Mouse (Mus musculus): ENCODE data around the gene Naa40. TPM values are rescaled to one million over a fixed set of nuclear protein-coding genes. Genes with fewer than 3 reads are reported as not detected.
A peak's percentile ranks its signal among the peaks of the same experiment; 100 is the strongest.

Gene Naa40
- polyA plus RNA-seq, 1 experiment from 2014 or later, result 44.8 TPM

DNA sequence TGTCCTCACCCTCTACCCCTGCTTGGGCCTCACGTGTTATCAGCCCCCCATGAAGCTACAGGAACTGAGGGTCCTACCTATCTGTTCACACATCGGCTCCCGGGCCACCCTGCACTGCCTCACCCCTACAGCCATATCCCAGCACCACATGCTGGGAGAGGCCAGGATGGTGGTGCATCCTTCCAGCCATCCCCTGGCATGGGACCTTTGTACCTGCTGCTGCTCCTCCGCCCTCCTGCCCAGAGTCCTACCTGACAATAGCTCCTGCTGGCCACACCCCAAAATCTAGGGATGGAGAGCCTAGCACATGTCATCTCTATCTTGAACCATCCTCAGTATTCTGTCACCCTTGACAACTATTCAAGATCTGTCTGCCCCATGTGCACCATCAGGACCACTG, 52.0 kb downstream of the Naa40 start:
- no peak overlapping the region for H3K9ac ChIP-seq
- no peak overlapping the region for H3K4me2 ChIP-seq
- H3K4me1 ChIP-seq, result peaks cover 18% of the 10 kb centered on the region; the same call in 1 of the 2 replicates
- no peak overlapping the region for H3K27ac ChIP-seq
- no peaks in the 10 kb centered on the region for H3K36me3 ChIP-seq
- H3K27me3 ChIP-seq (replicated peaks), result peaks cover 74% of the 10 kb centered on the region
- H3K4me3 ChIP-seq, result no peak overlapping the region
- H3K9me3 ChIP-seq (replicated peaks), result no peaks in the 10 kb centered on the region
- no peak for ATAC-seq
- WGBS (ENCODE audit: insufficient replicate concordance), result 48% methylated on average over 4 of the region's 4 CpGs

- Histone ChIP-seq H3K9ac (no peak overlapping the region), H3K4me1 (peaks cover 16% of the 10 kb centered on the region), H3K36me3 (no peaks in the 10 kb centered on the region), H3K27ac (no peak overlapping the region), H3K27me3 (replicated peaks) (peaks cover 85% of the 10 kb centered on the region), H3K4me2 (no peak overlapping the region), H3K9me3 (replicated peaks) (no peaks in the 10 kb centered on the region), H3K4me3 (no peak overlapping the region)
- WGBS (ENCODE audit: insufficient replicate concordance), result 52% methylated on average over 5 of the region's 5 CpGs
- no peak for ATAC-seq
These were observed 53.8 kb downstream of the Naa40 start for GRCm38 (mm10) chr19:7187157-7187556.

GRCm38 (mm10) chr19:7185715-7186291, 55.2 kb downstream of the Naa40 start:
- Histone ChIP-seq H3K9me3 (replicated peaks) (no peaks in the 10 kb centered on the region), H3K36me3 (no peaks in the 10 kb centered on the region), H3K4me1 (peaks cover 10% of the 10 kb centered on the region), H3K9ac (no peak overlapping the region), H3K27ac (no peak overlapping the region), H3K27me3 (replicated peaks) (peaks cover 90% of the 10 kb centered on the region), H3K4me3 (no peak overlapping the region), H3K4me2 (no peak overlapping the region)
- 21% methylated on average over 18 of the region's 18 CpGs for WGBS (ENCODE audit: insufficient replicate concordance)
- ATAC-seq, result no peak

DNA sequence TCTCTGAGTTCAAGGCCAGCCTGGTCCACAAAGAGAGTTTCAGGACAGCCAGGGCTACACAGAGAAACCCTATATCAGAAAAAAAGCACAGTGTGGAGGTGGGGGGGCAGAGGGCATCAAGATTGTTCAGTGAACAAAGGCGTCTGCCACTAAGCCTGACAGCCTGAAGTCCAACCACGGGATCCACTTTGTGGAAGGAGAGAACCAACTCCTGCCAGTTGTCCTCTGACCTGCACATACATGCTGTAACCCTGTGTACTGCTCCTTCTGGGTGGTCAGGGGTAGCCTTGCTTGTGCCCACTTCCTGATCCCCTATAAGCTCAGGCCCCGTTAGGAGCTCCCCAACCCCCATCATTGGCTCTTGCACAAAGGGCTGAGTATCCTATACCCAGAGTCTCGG, 55.9 kb downstream of the Naa40 start:
- H3K9ac ChIP-seq, result no peak overlapping the region

GRCm38 (mm10) chr19:7183419-7183818, 57.6 kb downstream of the Naa40 start:
- ATAC-seq, result no peak
- Histone ChIP-seq H3K4me3 (no peak overlapping the region), H3K27me3 (replicated peaks) (peaks cover 99% of the 10 kb centered on the region), H3K9me3 (replicated peaks) (no peaks in the 10 kb centered on the region), H3K36me3 (no peaks in the 10 kb centered on the region), H3K27ac (no peak overlapping the region), H3K9ac (no peak overlapping the region), H3K4me2 (no peak overlapping the region), H3K4me1 (peaks cover 8% of the 10 kb centered on the region)
- 48% methylated on average over 11 of the region's 11 CpGs for WGBS (ENCODE audit: insufficient replicate concordance)

More for the DNA sequence above, 55.9 kb downstream of the Naa40 start:
- WGBS (ENCODE audit: insufficient replicate concordance), result 60% methylated on average over 4 of the region's 4 CpGs
- no peak overlapping the region for H3K4me2 ChIP-seq
- no peak overlapping the region for H3K4me3 ChIP-seq
- no peak for ATAC-seq
- H3K4me1 ChIP-seq, result peaks cover 10% of the 10 kb centered on the region
- H3K9me3 ChIP-seq (replicated peaks), result no peaks in the 10 kb centered on the region
- H3K27me3 ChIP-seq (replicated peaks), result peaks cover 97% of the 10 kb centered on the region
- no peaks in the 10 kb centered on the region for H3K36me3 ChIP-seq
- no peak overlapping the region for H3K27ac ChIP-seq

DNA sequence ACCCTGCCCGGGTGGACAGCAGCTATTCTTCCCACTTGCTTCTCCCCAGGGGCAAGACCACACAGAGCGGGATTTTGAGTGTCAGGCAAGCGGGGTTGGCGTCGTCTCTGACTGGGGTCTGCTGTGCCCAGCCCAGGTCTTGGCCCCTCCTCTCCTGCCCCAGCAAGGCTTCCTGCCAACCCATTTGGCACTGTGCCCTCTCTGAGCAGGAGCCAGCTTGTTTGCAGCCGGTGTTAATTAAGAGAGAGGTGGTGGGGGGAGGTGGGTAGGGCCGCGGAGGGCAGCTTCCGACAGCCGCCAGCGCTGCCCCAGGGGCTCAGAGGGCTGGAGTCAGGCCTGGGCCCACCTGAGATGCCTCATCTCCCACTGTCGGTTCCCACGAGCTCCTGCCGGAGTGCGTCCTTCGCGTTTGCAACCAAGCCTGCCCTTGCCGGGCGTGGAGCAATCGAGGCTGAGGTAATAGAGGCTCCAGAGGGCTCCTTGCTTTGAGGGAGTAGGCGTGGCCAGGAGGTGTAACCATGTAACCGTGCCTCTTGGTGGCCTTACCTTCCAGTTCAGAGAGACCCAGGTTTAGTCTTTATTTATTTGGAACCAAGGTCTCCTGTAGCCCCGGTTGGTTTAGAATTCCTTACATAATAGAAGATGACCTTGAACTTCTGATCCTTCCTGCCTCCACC, 58.6 kb downstream of the Naa40 start:
- Histone ChIP-seq H3K27ac (no peak overlapping the region), H3K4me1 (peaks cover 15% of the 10 kb centered on the region), H3K36me3 (no peaks in the 10 kb centered on the region), H3K4me3 (no peak overlapping the region), H3K9me3 (replicated peaks) (no peaks in the 10 kb centered on the region), H3K9ac (no peak overlapping the region), H3K27me3 (replicated peaks) (peaks cover 99% of the 10 kb centered on the region), H3K4me2 (peak overlapping the region; percentile 24; the same call in 1 of the 2 replicates)
- 17% methylated on average over 23 of the region's 23 CpGs for WGBS (ENCODE audit: insufficient replicate concordance)
- ATAC-seq, result no peak

GRCm38 (mm10) chr19:7181496-7181895, 59.5 kb downstream of the Naa40 start:
- ATAC-seq, result no peak
- no peaks in the 10 kb centered on the region for H3K36me3 ChIP-seq
- no peak overlapping the region for H3K4me2 ChIP-seq
- peaks cover 15% of the 10 kb centered on the region for H3K4me1 ChIP-seq
- no peak overlapping the region for H3K27ac ChIP-seq
- peaks cover 97% of the 10 kb centered on the region for H3K27me3 ChIP-seq (replicated peaks)
- H3K9me3 ChIP-seq (replicated peaks), result no peaks in the 10 kb centered on the region
- 53% methylated on average over 7 of the region's 7 CpGs for WGBS (ENCODE audit: insufficient replicate concordance)
- H3K9ac ChIP-seq, result no peak overlapping the region
- no peak overlapping the region for H3K4me3 ChIP-seq

DNA sequence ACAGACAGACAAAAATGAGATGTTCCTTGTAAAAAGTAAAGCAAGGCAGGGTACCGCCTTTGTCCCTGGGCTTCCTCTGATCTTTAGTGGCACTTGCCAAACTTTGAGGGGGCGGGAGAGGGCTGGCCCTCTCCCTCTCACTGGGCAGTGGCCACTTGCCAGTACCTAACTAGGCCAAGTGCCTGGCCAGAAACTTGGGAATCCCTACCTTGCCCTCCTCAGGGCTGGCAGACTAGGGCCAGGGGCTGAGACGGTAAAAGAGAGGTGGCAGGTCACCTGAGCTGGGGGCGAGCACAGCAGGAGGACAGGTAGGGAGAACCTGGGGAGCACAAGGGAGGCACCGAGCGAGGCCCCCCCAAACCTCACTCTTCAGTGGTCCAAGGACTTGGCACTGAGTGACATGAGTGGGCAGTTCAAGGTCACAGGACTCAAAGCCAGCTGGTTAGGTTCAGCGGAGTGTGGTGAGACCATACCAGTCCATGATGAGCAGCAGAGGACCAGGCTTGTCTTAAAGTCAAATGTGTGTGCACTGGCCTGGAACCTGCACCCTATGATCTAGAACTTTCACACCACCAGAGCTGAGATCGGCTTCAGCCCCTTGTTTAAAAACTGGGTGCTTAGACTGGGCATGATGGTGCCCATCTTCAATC, 60.1 kb downstream of the Naa40 start:
- no peak overlapping the region for H3K27ac ChIP-seq
- H3K9ac ChIP-seq, result no peak overlapping the region
- no peaks in the 10 kb centered on the region for H3K36me3 ChIP-seq
- H3K4me3 ChIP-seq, result no peak overlapping the region
- WGBS (ENCODE audit: insufficient replicate concordance), result 70% methylated on average over 8 of the region's 8 CpGs
- H3K9me3 ChIP-seq (replicated peaks), result no peaks in the 10 kb centered on the region
- H3K4me1 ChIP-seq, result peaks cover 18% of the 10 kb centered on the region
- peaks cover 97% of the 10 kb centered on the region for H3K27me3 ChIP-seq (replicated peaks)
- ATAC-seq, result no peak
- H3K4me2 ChIP-seq, result no peak overlapping the region

DNA sequence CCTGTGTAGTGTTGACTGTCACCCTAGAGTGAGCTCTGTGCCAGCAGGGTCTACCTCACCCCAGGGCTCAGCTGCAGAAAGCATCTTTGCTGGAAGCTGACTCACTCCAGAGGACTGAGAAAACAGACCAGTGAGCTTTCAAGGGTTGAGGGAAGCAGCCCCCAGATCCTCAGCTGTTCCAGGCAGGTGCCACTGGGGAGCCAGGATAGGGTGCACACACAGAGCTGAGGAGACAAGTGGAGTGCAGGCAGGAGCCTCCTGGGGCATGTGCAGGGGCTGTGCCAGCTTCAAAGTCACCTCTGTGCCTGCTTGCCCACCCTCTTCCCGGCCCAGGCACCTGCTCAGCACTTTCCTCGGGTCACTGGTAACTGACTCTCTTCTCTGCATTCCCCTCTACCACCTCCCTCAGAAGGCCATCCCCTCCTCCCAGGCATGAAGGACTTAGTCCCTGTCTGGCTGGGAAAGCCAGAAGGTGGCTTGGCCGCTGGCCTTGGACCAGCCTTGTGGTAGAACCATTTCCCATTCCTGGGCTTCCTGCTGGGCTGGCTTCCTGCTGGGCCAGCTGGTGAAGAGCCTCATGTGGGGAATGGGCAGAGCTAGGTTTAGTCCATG, 62.0 kb downstream of the Naa40 start:
- Histone ChIP-seq H3K4me1 (peaks cover 18% of the 10 kb centered on the region), H3K27ac (no peak overlapping the region), H3K27me3 (replicated peaks) (peaks cover 90% of the 10 kb centered on the region), H3K36me3 (no peaks in the 10 kb centered on the region), H3K4me3 (no peak overlapping the region), H3K9me3 (replicated peaks) (no peaks in the 10 kb centered on the region), H3K4me2 (no peak overlapping the region), H3K9ac (no peak overlapping the region)
- ATAC-seq, result no peak
- 44% methylated on average over 3 of the region's 3 CpGs for WGBS (ENCODE audit: insufficient replicate concordance)

DNA sequence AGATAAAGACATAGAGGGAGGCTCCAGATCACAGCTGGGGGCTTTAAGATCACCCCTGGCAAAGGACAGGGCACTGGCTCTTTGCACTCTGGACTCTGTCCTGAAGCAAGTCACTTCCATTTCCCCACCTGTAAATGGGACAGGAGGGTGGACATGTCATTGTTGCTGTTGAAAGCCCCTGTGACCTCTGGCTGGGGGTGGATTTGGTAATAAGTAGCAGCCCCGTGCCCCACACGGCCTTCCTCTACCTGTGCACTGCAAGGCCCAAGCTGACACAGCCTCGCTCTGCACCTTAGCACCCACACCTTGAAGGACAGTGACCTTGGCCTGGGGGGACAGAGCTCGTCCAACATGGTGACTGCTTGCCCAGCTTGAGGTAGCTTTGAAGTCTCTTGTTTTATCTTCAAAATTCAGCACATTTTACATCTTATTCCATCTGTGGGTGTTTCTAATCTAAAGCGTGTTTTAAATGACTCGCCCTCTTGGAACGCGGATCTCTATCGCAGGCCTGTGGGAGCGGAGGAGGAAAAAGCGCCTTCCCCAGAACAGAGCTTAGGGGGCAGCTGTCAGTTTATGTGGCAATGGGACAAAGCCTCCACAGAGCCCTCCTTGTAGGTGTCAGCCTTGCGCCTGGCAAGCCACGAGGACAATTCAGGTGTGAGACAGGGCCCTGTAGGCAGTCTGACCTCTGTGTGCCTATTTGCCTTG, 63.0 kb downstream of the Naa40 start:
- peaks cover 18% of the 10 kb centered on the region for H3K4me1 ChIP-seq
- no peaks in the 10 kb centered on the region for H3K36me3 ChIP-seq
- peaks cover 88% of the 10 kb centered on the region for H3K27me3 ChIP-seq (replicated peaks)
- H3K9me3 ChIP-seq (replicated peaks), result no peaks in the 10 kb centered on the region
- H3K4me2 ChIP-seq, result no peak overlapping the region
- H3K27ac ChIP-seq, result no peak overlapping the region
- no peak overlapping the region for H3K4me3 ChIP-seq
- no peak overlapping the region for H3K9ac ChIP-seq
- WGBS (ENCODE audit: insufficient replicate concordance), result 47% methylated on average over 13 of the region's 13 CpGs
- ATAC-seq, result no peak

GRCm38 (mm10) chr19:7176041-7176696, 64.8 kb downstream of the Naa40 start:
- Histone ChIP-seq H3K27ac (no peak overlapping the region), H3K4me3 (no peak overlapping the region), H3K9me3 (replicated peaks) (no peaks in the 10 kb centered on the region), H3K27me3 (replicated peaks) (peaks cover 85% of the 10 kb centered on the region), H3K4me2 (no peak overlapping the region), H3K36me3 (no peaks in the 10 kb centered on the region), H3K4me1 (peaks cover 25% of the 10 kb centered on the region), H3K9ac (no peak overlapping the region)
- WGBS (ENCODE audit: insufficient replicate concordance), result 30% methylated on average over 11 of the region's 11 CpGs
- ATAC-seq, result no peak

All from liver, embryonic 12.5 days (tissue).